Mouse (Mus musculus): ENCODE measurements at regions not wholly inside any gene's neighbourhood (a gene's known extent, or its start where the extent isn't known, plus 50 kb on each side); places are given as distances from the start of the nearest gene placed in this dataset.

DNA sequence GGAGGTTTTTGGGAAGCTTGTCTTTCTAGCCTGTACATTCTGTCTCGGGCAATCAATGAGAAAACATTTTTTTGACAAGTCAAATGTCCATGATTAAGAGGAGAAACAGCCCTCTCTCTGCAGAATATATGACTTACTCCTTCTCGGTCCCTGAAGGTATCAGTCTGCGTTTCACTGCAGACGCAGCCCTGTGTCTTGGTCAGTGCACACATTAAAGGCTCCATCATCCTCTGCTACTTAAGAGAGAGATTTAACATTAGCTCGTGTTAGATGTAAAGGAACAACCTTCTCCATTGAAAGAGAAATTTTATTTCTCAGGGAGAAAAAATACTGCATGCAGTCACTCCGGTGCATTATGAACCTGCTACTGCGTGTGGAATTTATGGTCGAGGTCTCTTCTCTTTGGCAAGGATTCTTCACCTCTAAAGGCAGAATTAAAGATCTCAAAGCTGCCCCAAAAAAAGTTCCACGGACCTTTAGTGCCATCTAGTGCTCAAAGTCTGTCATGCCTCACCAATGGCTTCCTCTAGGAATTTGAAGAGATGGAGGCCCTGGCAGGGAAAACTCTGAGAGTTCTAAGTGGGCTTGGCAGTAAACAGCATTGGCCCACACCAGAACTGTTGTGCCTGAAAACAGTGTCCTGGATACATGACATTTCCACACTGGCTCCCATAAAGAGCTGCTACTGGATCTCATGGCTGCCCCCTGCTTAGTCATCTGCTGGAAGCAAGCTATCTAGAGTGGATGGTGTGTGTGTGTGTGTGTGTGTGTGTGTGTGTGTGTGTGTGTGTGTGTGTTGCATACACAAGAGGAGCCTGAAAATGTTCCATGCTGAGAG lies 102.3 kb upstream of the Noct start:
- peak; percentile 72; the same call in 1 of the 2 replicates for ATAC-seq (replicated peaks; ENCODE audit: low read depth, poor library complexity, severe bottlenecking)

DNA sequence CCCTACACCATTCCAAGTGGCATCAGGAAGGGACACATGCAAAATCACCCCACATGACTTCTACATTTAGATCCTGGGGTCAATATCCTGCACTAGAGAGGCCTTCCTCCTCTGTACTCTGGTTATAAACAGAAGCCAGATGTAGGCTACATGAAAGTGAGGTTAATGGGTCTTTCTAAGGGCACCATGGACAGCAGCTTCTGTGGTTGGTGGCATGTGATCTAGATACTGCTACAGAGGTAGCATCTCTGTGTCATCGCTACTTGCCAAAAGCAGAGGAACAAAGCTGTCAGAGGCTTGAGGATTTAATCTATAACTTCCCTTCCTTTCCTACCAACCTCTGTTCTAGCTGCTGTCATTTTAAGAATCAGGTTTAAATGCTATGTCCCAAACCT lies 101.7 kb upstream of the Noct start:
- ATAC-seq (replicated peaks; ENCODE audit: low read depth, poor library complexity, severe bottlenecking) = no peak

DNA sequence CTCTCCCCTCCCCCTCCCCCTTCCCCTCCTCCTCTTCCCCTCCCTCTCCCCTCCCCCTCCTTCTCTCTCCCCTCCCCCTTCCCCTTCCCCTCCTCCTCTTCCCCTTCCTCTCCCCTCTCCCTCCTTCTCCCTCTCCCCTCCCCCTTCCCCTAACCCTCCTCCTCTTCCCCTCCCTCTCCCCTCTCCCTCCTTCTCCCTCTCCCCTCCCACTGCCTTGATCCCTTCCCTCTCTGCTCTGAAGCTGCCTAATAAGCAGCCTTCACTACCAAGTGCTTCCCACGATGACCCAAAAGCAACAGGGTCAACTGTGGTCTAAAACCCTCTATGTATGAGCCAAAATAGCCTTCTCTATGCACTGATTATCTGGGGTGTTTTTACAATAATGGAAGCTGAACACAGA lies 96.4 kb upstream of the Noct start:
- no peak for ATAC-seq (replicated peaks; ENCODE audit: low read depth, poor library complexity, severe bottlenecking)

DNA sequence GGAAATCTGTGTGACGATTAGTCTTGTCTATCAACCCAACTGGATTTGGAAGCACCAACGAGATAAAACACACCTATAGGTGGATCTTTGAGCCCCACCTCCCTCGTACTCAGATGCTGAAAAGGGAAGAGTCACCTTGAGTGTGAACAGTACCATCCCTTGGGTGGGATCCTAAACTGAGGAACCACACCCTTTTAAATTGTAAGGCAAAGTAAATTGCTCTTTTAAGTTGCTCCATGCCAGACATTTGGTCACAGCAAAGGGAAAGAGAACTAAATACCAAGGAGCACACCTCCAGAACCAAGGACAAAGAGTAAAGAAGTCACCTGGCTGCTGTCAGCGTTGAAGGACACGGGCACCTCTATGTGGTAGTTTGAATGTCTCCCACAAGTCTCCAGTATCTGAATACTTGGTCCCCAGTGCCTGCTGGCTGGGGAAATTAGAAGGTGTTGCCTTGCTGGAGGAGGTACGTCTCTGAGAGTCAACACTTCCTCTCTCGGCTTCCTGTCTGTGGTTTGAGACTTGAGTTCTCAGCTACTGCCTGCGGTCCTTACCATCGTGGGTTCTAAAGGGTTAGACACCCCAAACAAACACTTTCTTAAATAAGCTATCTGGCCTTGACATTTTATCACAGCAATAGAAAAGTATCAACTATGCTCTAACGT lies 95.6 kb upstream of the Noct start:
- ATAC-seq (replicated peaks; ENCODE audit: low read depth, poor library complexity, severe bottlenecking) = peak; percentile 100

DNA sequence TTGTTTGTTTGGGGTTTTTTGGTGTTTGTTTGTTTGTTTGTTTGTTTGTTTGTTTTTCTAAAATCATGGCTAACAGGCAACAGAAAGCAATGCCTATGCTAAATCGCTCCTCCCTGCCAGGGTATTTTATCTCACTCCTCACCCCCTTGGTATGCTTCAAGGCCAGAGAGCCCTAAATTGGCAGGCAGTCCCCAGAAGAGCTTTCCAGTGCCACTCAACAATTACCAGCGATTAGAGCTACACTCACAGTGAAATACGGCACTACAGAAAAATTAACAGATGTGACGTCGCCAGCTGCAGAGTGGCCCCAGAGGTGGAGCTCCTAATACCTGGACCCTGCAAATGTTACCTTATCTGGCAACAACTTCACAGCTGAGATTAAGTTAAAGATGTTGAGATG lies 93.5 kb upstream of the Noct start:
- no peak for ATAC-seq (replicated peaks; ENCODE audit: low read depth, poor library complexity, severe bottlenecking)

DNA sequence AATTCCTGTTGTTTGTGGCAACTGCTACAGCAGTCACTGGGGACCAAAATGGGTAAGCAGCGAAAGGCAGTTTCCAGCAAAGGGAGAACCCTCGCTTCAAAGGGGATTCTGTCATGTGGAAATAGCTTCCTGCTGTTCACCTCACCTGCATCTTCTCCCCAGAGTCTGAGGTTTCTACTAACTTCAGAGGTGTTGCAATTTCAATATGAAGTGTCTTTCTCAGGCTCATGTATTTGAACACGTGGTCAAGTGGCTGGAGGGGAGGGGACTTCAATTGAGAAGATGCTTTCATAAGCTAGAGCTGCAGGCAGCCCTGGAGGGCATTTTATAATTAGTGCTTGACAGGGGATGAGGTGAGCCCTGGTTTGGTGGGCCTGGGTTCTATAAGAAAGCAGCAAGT lies 92.9 kb upstream of the Noct start:
- ATAC-seq (replicated peaks; ENCODE audit: low read depth, poor library complexity, severe bottlenecking) = no peak

DNA sequence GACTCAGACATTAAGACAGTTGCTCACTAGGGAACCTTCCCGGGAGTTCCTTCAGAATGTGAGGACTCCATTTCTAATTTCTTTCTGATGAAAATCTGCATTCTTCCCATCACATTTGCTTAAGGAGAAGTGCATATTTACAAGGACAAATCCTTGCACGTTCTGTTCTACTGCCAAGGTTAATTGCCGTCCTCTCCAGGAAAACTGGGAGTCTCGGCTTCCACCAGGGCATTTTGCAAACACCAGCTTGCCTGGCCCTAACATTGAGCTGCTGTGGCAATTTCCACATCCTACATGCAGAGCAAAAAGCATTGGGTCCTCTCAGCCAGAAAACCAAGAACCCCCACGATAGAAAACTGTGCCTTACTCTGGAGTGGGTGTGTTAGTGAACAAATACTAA lies 91.5 kb upstream of the Noct start:
- no peak for ATAC-seq (replicated peaks; ENCODE audit: low read depth, poor library complexity, severe bottlenecking)

DNA sequence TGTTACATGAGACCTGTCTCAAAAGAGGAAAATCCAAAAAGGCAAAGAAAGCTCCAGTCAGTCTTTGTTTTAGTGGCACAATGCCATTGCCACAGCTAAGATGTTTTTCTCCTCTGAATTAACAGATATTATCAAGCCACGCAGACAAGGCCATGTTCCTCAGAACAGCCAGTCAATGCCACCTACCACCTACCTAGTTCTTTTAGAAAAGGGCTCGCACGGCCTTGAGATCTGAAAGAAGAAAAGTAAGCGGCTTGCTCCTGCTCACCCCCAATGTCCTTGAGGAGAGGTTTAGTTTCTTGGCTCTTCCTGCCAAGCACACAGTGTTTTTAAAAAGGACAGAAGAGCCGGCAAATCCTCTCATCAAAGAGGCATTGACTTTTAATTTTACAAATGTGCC lies 88.7 kb upstream of the Noct start:
- no peak for ATAC-seq (replicated peaks; ENCODE audit: low read depth, poor library complexity, severe bottlenecking)

DNA sequence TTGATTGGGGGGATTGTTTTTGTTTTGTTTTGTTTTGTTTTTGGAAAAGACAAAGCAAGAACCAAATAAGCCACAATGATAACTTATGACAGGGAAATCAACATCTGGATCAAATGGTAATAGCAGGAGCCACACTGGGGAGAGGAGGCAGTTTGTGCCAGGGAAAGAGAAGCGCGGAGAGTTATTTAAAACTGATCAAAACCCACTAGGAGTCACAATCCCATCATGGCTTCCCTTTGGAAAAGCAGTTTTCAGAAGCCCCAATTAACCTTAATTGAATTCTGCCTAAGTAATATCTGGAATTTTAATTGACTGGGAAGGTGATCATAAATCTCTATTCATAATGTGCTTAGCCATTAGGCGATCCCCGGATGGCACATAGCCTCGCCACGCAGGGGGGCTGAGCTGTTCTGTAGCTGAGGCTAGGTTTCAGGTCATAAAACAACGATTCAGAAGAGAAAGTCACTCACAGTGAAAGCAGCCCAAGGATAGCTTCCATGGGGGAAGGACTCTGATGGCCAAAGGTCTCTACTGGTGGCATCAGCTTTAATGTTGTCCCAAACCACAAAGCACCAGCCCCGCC lies 86.4 kb upstream of the Noct start:
- ATAC-seq (replicated peaks; ENCODE audit: low read depth, poor library complexity, severe bottlenecking) = no peak

DNA sequence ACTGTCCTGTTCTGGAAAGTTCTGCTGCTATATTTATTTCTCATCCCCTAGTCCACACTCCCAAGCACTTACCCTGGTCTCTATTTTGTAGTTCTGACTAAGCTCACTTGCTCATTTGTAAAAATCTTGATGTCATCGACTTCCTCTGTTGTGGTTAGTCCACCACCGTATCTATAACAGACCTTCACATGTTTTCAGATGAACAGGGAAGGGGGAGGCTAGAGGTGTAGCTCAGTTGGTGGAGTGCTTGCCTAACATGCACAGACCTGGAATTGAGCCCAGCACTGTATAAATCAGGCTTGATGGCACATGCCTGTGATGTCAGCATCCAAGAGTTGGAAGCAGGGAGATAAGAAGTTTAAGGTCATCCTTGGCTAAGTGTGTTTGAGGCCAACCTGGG lies 78.3 kb upstream of the Noct start:
- peak; percentile 94 for ATAC-seq (replicated peaks; ENCODE audit: low read depth, poor library complexity, severe bottlenecking)

DNA sequence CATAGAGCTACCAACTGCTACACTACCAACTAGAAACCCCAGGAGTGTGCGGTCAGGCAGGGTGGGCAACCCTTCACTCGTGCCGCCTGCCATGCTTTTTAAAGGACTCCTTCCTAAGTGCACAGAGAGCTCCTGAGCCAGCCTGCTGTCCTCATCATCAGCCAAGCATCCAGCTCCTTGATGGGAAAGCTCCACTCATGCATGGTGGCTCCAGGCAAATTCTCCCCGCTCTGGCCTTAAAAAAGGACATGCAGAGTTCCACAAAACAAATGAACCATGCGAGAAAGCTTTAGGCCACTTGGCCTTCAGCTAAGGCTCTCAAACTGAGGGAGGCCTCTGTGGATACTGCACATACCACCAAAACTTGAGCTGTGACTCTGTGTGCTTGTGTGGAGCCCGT lies 74.2 kb upstream of the Noct start:
- no peak for ATAC-seq (replicated peaks; ENCODE audit: low read depth, poor library complexity, severe bottlenecking)

DNA sequence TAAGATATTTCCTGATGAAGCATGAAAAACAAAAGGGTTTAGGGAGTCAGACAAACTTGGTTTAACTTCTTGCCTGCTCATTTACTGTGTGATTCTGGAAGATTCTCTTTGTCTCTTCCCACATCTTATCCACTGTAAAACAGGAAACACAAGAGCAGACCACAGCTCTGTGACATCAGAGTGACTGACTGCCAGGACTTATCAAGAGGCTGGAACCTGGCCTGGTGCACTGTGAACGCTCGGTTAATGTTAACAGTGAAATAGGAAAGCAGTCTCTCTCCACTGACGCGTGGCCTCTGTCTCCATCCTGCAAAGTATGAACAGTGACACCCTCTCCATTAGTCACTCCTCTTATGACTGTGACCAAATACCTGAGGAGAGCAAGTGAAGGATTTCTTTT lies 73.1 kb upstream of the Noct start:
- ATAC-seq (replicated peaks; ENCODE audit: low read depth, poor library complexity, severe bottlenecking) = peak; percentile 82

DNA sequence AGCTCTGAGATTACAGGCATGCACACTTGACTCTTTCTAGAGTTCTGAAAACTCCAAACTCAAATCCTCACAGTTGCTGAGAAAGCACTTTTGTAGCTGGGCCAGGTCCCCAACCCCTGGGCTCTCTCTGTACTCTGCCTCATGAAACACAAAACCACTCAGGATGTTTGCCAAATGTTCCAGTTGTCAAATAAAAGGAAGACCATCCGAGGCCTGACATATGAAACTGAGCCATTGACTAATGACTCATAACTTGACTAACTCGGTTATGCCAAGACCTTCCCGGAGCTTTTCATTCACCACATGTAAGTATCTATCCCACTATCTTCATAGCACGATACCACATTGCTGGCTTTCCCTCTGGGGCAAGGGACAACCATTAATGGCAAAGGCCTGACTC lies 68.6 kb upstream of the Noct start:
- ATAC-seq (replicated peaks; ENCODE audit: low read depth, poor library complexity, severe bottlenecking) = no peak

DNA sequence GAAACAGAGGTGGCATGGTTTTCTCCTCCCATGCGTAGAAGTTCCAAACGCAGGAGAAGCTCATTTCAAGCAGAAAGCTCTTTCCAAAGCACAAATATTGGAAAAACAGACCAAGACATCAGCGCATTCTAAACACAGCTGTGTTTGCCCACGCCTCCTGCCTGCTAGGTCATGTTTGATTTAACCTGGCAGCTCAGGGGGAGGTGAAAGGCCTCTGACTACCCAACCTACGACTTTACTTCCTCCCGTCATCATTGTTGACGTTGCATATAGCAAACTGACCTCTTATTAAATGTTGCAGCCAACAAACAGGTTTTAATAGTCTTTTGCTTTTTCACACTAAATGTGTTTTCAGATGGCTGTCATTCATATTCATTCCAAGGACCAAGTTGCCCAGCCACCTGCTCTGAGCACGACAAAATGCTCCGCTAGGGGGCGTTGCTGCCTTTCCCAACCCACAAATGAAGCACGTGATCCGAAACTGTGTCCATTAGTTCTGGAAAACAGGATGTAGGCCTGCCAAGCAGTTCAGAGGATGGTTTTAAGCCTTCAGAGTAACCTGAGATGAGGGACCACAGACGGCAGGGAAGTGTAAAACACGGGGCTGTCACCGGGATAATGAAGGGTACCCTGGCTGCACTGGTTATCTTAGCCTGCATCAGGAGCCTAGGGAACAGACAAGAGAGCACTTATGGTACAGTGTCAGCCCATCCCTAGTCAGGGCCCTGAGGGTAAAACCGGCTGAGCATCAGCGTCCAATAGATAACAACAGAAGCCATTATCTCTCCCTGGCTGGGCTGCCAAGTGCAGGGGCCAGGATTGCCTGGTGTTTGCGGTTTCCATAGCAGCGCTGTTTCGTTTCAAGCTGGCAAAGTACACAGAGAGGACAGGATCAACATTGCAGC lies 67.6 kb upstream of the Noct start:
- ATAC-seq (replicated peaks; ENCODE audit: low read depth, poor library complexity, severe bottlenecking) = peak; percentile 84

DNA sequence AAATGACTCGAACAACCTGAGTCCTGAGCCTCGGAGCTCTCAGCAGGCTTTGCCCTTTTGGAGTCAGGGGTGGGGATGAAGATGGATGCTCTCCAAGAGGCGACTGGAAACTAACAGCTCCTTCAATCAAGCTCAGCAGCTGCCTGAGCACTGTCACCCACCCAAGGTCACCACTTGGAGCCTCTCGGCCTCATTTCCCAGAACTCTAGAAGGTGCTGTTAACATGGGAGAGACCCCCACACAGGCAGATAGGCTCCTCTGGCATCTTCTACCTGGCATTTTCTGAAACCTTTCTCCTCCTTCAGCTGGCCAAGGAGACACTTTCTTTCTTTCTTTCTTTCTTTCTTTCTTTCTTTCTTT lies 67.0 kb upstream of the Noct start:
- ATAC-seq (replicated peaks; ENCODE audit: low read depth, poor library complexity, severe bottlenecking) = no peak

DNA sequence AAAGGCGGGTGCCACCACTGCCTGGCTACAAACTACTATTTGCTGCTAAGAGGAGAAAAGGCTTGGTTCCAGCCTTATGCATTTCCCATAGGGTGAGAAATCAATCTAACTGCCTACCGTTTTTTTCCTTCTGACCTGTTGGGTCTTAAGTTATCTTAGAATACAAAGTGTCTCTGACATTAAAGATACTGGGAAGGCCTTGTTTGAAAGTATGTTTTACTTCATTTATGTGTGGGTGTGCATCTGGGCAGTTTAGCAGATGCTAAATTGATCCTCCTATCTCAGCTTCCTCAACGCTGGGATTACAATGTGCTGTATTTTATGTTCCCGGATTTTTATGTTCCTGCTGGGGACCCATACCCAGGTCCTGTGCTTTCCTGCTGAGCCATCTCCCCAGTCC lies 65.8 kb upstream of the Noct start:
- ATAC-seq (replicated peaks; ENCODE audit: low read depth, poor library complexity, severe bottlenecking) = no peak

DNA sequence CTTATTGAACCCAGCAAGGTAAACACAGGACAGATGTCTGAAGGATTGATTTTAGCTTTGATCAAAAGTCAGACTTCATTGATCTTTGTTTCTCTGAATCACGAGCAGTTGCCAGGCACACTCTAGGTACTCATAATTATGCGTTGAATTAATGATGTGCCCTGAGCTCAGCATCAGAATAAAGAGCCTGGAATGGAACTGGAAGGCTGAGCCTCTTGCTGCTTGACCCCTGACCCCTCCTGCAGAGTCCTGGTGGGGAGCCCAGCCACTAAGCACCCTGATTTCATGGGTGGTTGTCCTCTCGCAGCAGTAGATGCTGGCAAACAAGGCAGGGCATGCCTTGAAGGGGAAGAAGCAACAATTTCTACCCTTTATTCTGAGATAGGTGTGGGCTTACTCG lies 64.9 kb upstream of the Noct start:
- no peak for ATAC-seq (replicated peaks; ENCODE audit: low read depth, poor library complexity, severe bottlenecking)

DNA sequence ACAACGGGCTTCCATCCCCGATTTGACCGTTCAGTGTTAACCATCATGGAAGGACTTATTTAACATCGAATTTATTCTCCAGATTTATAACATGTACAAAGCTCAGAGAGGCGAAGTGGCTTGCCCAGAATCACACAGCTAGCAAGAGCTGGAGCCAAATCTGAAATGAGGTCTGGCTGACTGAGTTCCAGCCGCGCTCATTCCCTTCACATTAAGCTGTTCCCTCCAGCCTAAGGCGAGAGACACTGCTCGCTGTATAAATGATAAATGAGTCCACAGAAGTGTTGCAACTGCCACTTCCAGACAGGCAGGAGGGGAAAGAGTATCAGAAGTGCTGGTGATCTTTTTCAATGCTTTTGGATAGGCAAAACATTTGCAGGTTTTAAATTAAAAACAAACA lies 64.4 kb upstream of the Noct start:
- ATAC-seq (replicated peaks; ENCODE audit: low read depth, poor library complexity, severe bottlenecking) = no peak

DNA sequence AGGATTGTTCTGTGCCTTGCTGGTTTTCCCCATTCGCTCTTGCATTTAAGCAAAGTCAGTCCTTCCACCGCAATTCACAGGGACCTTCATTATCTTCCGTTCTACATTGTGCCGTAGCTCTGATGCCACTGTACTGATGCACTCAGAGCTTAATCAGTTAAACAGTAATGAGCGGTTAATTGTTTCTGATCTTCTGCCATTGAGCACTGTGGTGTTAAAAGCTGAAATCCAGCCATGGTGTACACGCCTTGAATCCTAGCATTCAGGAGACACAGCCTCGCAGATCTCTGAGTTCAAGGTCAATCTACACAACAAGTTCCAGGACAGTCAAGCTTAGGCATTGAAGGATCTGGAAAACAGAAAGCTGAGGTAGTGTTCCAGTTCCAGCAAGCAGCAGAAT lies 63.6 kb upstream of the Noct start:
- ATAC-seq (replicated peaks; ENCODE audit: low read depth, poor library complexity, severe bottlenecking) = no peak

DNA sequence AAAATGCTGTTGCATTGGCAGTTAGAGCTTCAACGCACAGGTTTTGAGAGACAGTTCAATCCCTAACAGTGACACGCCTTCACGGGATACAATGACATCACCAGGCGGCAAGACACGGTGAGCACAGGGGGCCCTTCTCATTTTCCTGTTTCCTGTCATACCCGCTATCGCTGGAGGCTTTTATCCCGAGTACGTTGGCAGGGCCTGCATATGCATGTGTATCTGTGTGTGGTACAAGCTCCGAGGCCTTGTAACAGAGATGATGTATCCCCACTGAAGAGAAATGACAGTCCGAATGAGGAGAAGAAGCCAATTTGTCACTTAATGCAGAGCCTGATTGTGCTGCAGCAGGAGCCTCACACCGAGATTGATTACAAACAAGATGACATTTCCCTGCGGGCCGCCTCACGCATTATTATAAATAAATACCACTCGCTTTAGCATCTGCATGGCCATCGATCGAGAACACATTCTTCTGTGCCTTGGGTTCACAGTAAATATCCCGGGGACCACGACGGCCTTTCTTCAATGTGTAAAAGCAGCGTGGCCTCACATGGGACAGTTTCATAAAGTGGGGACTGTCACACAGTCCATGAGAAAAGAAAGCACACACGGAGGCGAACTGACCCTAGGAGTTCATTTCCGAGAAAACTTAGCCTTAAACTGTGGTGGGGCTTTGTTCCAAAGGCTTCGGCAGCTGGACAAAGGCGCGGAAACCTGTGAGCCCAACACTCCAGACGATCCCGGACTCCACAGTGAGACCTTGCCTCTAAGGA lies 54.9 kb upstream of the Noct start:
- ATAC-seq (replicated peaks; ENCODE audit: low read depth, poor library complexity, severe bottlenecking) = no peak

Data from common myeloid progenitor, adult 5-6 weeks (primary cell).